Mouse (Mus musculus): ENCODE data around the gene Cend1.

- TF ChIP-seq CTCF (IDR thresholded peaks at IDR 0.05; ENCODE audit: low read depth, low read length) (no peak), POLR2A (IDR thresholded peaks at IDR 0.05; ENCODE audit: insufficient read depth, low read length) (no peak)
Observed at GRCm38 (mm10) chr7:141423811-141424210, 5.5 kb downstream of the Cend1 start.

Measured in ES-Bruce4 (cell line).